Mouse (Mus musculus) limb, embryonic 15.5 days (tissue): ENCODE results near the gene Ank2. TPM values are rescaled to one million over a fixed set of nuclear protein-coding genes. Genes with fewer than 3 reads are reported as not detected.

Experiments
- ATAC-seq: fragments of 200-750 bp; cut with Nextera tagmentation; 2 replicates; pipeline ENCODE4 v1.8.0; 2017; ENCODE audit warnings: low read depth, moderate TSS enrichment; ENCODE audit not compliant: insufficient number of reproducible peaks, low FRiP score, low TSS enrichment
- H3K27ac ChIP-seq: fragments of 300-500 bp; sonication (generic); 2 replicates; pipeline ENCODE4 v1.5.1; 2015; ENCODE audit warnings: moderate library complexity, mild to moderate bottlenecking, inconsistent platforms
- H3K27me3 ChIP-seq: fragments of 300-500 bp; sonication (generic); 2 replicates; pipeline ENCODE4 v1.6.1; 2015; ENCODE audit warnings: inconsistent platforms
- H3K36me3 ChIP-seq: fragments of 300-500 bp; sonication (generic); 2 replicates; pipeline ENCODE4 v1.6.1; 2015; ENCODE audit warnings: inconsistent platforms
- H3K4me1 ChIP-seq: fragments of 300-500 bp; sonication (generic); 2 replicates; pipeline ENCODE4 v1.6.1; 2015; ENCODE audit warnings: inconsistent platforms
- H3K4me2 ChIP-seq: fragments of 300-500 bp; sonication (generic); 2 replicates; pipeline ENCODE4 v1.6.1; 2015; ENCODE audit warnings: mild to moderate bottlenecking, inconsistent platforms
- H3K4me3 ChIP-seq: fragments of 300-500 bp; sonication (generic); 2 replicates; pipeline ENCODE4 v1.5.1; 2015; ENCODE audit warnings: mild to moderate bottlenecking, inconsistent platforms
- H3K9ac ChIP-seq: fragments of 300-500 bp; sonication (generic); 2 replicates; pipeline ENCODE4 v1.6.1; 2015; ENCODE audit warnings: inconsistent platforms
- H3K9me3 ChIP-seq: fragments of 300-500 bp; sonication (generic); 2 replicates; pipeline ENCODE4 v1.6.1; 2016; ENCODE audit warnings: inconsistent platforms
- WGBS: fragments of 180-500 bp; shearing (Covaris S2); methylation state at CpG from one replicate; pipeline ENCODE4 v1.1.7; 2015; 5-methylcytosine and 5-hydroxymethylcytosine counted together
- polyA plus RNA-seq: library from polyadenylated mRNA; unstranded; fragments of >200 nt; fragmentation: Nextera tagmentation; extraction: Ambion mirVana; gene quantifications from 2 replicates; pipeline ENCODE4 v1.2.1, GENCODE M21; 2015

Ank2 gene
- polyA plus RNA-seq, 1 experiment from 2014 or later: 34.5 TPM

GRCm38 (mm10) chr3:127369529-127369928 is 129.6 kb downstream of the Ank2 start:
- Histone ChIP-seq H3K9me3 (no peaks in the 10 kb centered on the region), H3K4me1 (no peaks in the 10 kb centered on the region), H3K36me3 (no peaks in the 10 kb centered on the region), H3K4me2 (no peak overlapping the region), H3K9ac (no peak overlapping the region), H3K27ac (no peak overlapping the region), H3K4me3 (no peak overlapping the region), H3K27me3 (no peaks in the 10 kb centered on the region)
- ATAC-seq: no peak
- 79% methylated on average over 6 of the region's 6 CpGs for WGBS

GRCm38 (mm10) chr3:127367450-127367849 is 131.7 kb downstream of the Ank2 start:
- 66% methylated on average over 4 of the region's 4 CpGs for WGBS
- H3K4me2 ChIP-seq: no peak overlapping the region
- no peaks in the 10 kb centered on the region for H3K27me3 ChIP-seq
- H3K4me1 ChIP-seq: no peaks in the 10 kb centered on the region
- H3K9me3 ChIP-seq: no peaks in the 10 kb centered on the region
- no peak overlapping the region for H3K27ac ChIP-seq
- no peak for ATAC-seq
- no peak overlapping the region for H3K4me3 ChIP-seq
- H3K9ac ChIP-seq: no peak overlapping the region
- no peaks in the 10 kb centered on the region for H3K36me3 ChIP-seq

- Histone ChIP-seq H3K9ac (no peak overlapping the region), H3K27me3 (no peaks in the 10 kb centered on the region), H3K36me3 (no peaks in the 10 kb centered on the region), H3K27ac (no peak overlapping the region), H3K4me2 (no peak overlapping the region), H3K4me1 (no peaks in the 10 kb centered on the region), H3K9me3 (no peaks in the 10 kb centered on the region), H3K4me3 (no peak overlapping the region)
- 77% methylated on average over 15 of the region's 15 CpGs for WGBS
- ATAC-seq: no peak
Measured at GRCm38 (mm10) chr3:127363512-127363911, 135.6 kb downstream of the Ank2 start.

GRCm38 (mm10) chr3:127362611-127363393 is 136.3 kb downstream of the Ank2 start:
- H3K27ac ChIP-seq: no peak overlapping the region
- H3K36me3 ChIP-seq: no peaks in the 10 kb centered on the region
- H3K27me3 ChIP-seq: no peaks in the 10 kb centered on the region
- WGBS: 64% methylated on average over 9 of the region's 9 CpGs
- ATAC-seq: no peak
- H3K4me1 ChIP-seq: no peaks in the 10 kb centered on the region
- H3K9ac ChIP-seq: no peak overlapping the region
- no peaks in the 10 kb centered on the region for H3K9me3 ChIP-seq
- H3K4me3 ChIP-seq: no peak overlapping the region
- no peak overlapping the region for H3K4me2 ChIP-seq

- H3K27me3 ChIP-seq: no peaks in the 10 kb centered on the region
- no peaks in the 10 kb centered on the region for H3K4me1 ChIP-seq
- no peak overlapping the region for H3K4me2 ChIP-seq
- no peak overlapping the region for H3K4me3 ChIP-seq
- no peaks in the 10 kb centered on the region for H3K36me3 ChIP-seq
- H3K9me3 ChIP-seq: no peaks in the 10 kb centered on the region
- no peak overlapping the region for H3K27ac ChIP-seq
- no peak for ATAC-seq
- WGBS: 70% methylated on average over 8 of the region's 8 CpGs
- no peak overlapping the region for H3K9ac ChIP-seq
Measured at GRCm38 (mm10) chr3:127361846-127362245, 137.3 kb downstream of the Ank2 start.

GRCm38 (mm10) chr3:127361384-127361783 is 137.8 kb downstream of the Ank2 start:
- Histone ChIP-seq H3K4me1 (no peaks in the 10 kb centered on the region), H3K27me3 (no peaks in the 10 kb centered on the region), H3K9me3 (no peaks in the 10 kb centered on the region), H3K4me3 (no peak overlapping the region), H3K4me2 (no peak overlapping the region), H3K36me3 (no peaks in the 10 kb centered on the region), H3K27ac (no peak overlapping the region), H3K9ac (no peak overlapping the region)
- WGBS: 49% methylated on average over 5 of the region's 5 CpGs
- ATAC-seq: no peak

- Histone ChIP-seq H3K4me2 (0 out of 2 replicates have a peak overlapping the region, but pooled peaks have one; percentile 14), H3K9me3 (no peaks in the 10 kb centered on the region), H3K27ac (no peak overlapping the region), H3K36me3 (no peaks in the 10 kb centered on the region), H3K9ac (no peak overlapping the region), H3K4me3 (no peak overlapping the region), H3K27me3 (no peaks in the 10 kb centered on the region), H3K4me1 (no peaks in the 10 kb centered on the region)
- WGBS: 34% methylated on average over 5 of the region's 5 CpGs
- ATAC-seq: 0 out of 2 replicates have a peak, but pooled peaks have one; percentile 19
Measured at GRCm38 (mm10) chr3:127355252-127355651, 143.9 kb downstream of the Ank2 start.

- no peak for ATAC-seq
- H3K27me3 ChIP-seq: no peaks in the 10 kb centered on the region
- no peaks in the 10 kb centered on the region for H3K36me3 ChIP-seq
- no peaks in the 10 kb centered on the region for H3K4me1 ChIP-seq
- H3K4me2 ChIP-seq: no peak overlapping the region
- H3K9me3 ChIP-seq: no peaks in the 10 kb centered on the region
- H3K4me3 ChIP-seq: no peak overlapping the region
- 90% methylated on average over 9 of the region's 9 CpGs for WGBS
- no peak overlapping the region for H3K27ac ChIP-seq
- H3K9ac ChIP-seq: no peak overlapping the region
Measured at GRCm38 (mm10) chr3:127350602-127351362, 148.4 kb downstream of the Ank2 start.

GRCm38 (mm10) chr3:127348926-127349325 is 150.2 kb downstream of the Ank2 start:
- H3K4me2 ChIP-seq: no peak overlapping the region
- no peak overlapping the region for H3K4me3 ChIP-seq
- no peaks in the 10 kb centered on the region for H3K4me1 ChIP-seq
- H3K27me3 ChIP-seq: no peaks in the 10 kb centered on the region
- no peak for ATAC-seq
- no peaks in the 10 kb centered on the region for H3K36me3 ChIP-seq
- no peaks in the 10 kb centered on the region for H3K9me3 ChIP-seq
- 79% methylated on average over 7 of the region's 7 CpGs for WGBS
- no peak overlapping the region for H3K9ac ChIP-seq
- no peak overlapping the region for H3K27ac ChIP-seq

GRCm38 (mm10) chr3:127345860-127346459 is 153.2 kb downstream of the Ank2 start:
- no peaks in the 10 kb centered on the region for H3K4me1 ChIP-seq
- no peak for ATAC-seq
- H3K27ac ChIP-seq: no peak overlapping the region
- no peak overlapping the region for H3K9ac ChIP-seq
- H3K27me3 ChIP-seq: no peaks in the 10 kb centered on the region
- no peak overlapping the region for H3K4me2 ChIP-seq
- 81% methylated on average over 8 of the region's 8 CpGs for WGBS
- no peaks in the 10 kb centered on the region for H3K36me3 ChIP-seq
- no peak overlapping the region for H3K4me3 ChIP-seq
- H3K9me3 ChIP-seq: no peaks in the 10 kb centered on the region

- Histone ChIP-seq H3K27ac (no peak overlapping the region), H3K4me2 (no peak overlapping the region), H3K9ac (no peak overlapping the region), H3K36me3 (no peaks in the 10 kb centered on the region), H3K27me3 (no peaks in the 10 kb centered on the region), H3K9me3 (no peaks in the 10 kb centered on the region), H3K4me3 (no peak overlapping the region), H3K4me1 (no peaks in the 10 kb centered on the region)
- 94% methylated on average over 2 of the region's 2 CpGs for WGBS
- ATAC-seq: no peak
Measured at GRCm38 (mm10) chr3:127341300-127341699, 157.8 kb downstream of the Ank2 start.

- no peak overlapping the region for H3K4me2 ChIP-seq
- no peak for ATAC-seq
- 78% methylated on average over 6 of the region's 6 CpGs for WGBS
Measured at GRCm38 (mm10) chr3:127334876-127335275, 164.3 kb downstream of the Ank2 start.

More at GRCm38 (mm10) chr3:127334876-127335275, 164.3 kb downstream of the Ank2 start:
- Histone ChIP-seq H3K27ac (no peak overlapping the region), H3K4me3 (no peak overlapping the region), H3K9me3 (no peaks in the 10 kb centered on the region), H3K36me3 (no peaks in the 10 kb centered on the region), H3K4me1 (no peaks in the 10 kb centered on the region), H3K9ac (no peak overlapping the region), H3K27me3 (no peaks in the 10 kb centered on the region)
